Mouse (Mus musculus): ENCODE data around the gene Atad2b. TPM values are rescaled to one million over a fixed set of nuclear protein-coding genes. Genes with fewer than 3 reads are reported as not detected.
"Not testable (repeated sequence)": the region's sequence is repeated elsewhere in the genome, so short reads cannot be mapped to it uniquely, and the experiment has no call there.

Atad2b gene
- polyA plus RNA-seq, 1 experiment from 2014 or later: 20.4 TPM

- 66% methylated on average over 7 of the region's 7 CpGs for WGBS
- peak overlapping the region; percentile 76 for H3K9ac ChIP-seq (ENCODE audit: low read length)
- H3K36me3 ChIP-seq (ENCODE audit: control insufficient read depth, insufficient read depth, low read length): no peaks in the 10 kb centered on the region
- no peaks in the 10 kb centered on the region for H3K27me3 ChIP-seq (ENCODE audit: control insufficient read depth, insufficient read depth, low read length)
- DNase-seq (ENCODE audit: low spot score, missing footprints) (no peak), ATAC-seq (ENCODE audit: low FRiP score) (no peak)
- H3K4me2 ChIP-seq: peak overlapping the region; percentile 89
- peak overlapping the region; percentile 57 for H3K4me3 ChIP-seq (ENCODE audit: low read depth, low read length)
- H3K27ac ChIP-seq (ENCODE audit: low read depth, low read length): no peak overlapping the region
- H3K4me1 ChIP-seq (ENCODE audit: control insufficient read depth, insufficient read depth, low read length): no peaks in the 10 kb centered on the region
- no peaks in the 10 kb centered on the region for H3K9me3 ChIP-seq (ENCODE audit: control insufficient read depth, low read length)
Observed at GRCm38 (mm10) chr12:4906476-4906875, 10.7 kb upstream of the Atad2b start.

- H3K9ac ChIP-seq (ENCODE audit: low read length): peak within 1 kb of the TSS; percentile 76
- ATAC-seq (ENCODE audit: low FRiP score) (peak; percentile 95), DNase-seq (ENCODE audit: low spot score, missing footprints) (peak; percentile 99)
- no peaks in the 10 kb centered on the region for H3K4me1 ChIP-seq (ENCODE audit: control insufficient read depth, insufficient read depth, low read length)
- peak within 1 kb of the TSS; percentile 57 for H3K4me3 ChIP-seq (ENCODE audit: low read depth, low read length)
- H3K9me3 ChIP-seq (ENCODE audit: control insufficient read depth, low read length): no peaks in the 10 kb centered on the region
- no peaks in the 10 kb centered on the region for H3K36me3 ChIP-seq (ENCODE audit: control insufficient read depth, insufficient read depth, low read length)
- under 1% methylated on average over 113 of the region's 125 CpGs for WGBS
- H3K27ac ChIP-seq (ENCODE audit: low read depth, low read length): no peak within 1 kb of the TSS; the same call in 1 of the 2 replicates
- no peaks in the 10 kb centered on the region for H3K27me3 ChIP-seq (ENCODE audit: control insufficient read depth, insufficient read depth, low read length)
- H3K4me2 ChIP-seq: peak within 1 kb of the TSS; percentile 89
Observed at GRCm38 (mm10) chr12:4906951-4907906, 9.9 kb upstream of the Atad2b start, which contains the start of gene Ubxn2a. Ubxn2a (minus strand) TSS chr12:4907705.

- H3K9ac ChIP-seq (ENCODE audit: low read length): no peak overlapping the region
- no peak overlapping the region for H3K4me2 ChIP-seq
- no peaks in the 10 kb centered on the region for H3K36me3 ChIP-seq (ENCODE audit: control insufficient read depth, insufficient read depth, low read length)
- no peak overlapping the region for H3K27ac ChIP-seq (ENCODE audit: low read depth, low read length)
- ATAC-seq (ENCODE audit: low FRiP score) (no peak), DNase-seq (ENCODE audit: low spot score, missing footprints) (no peak)
- H3K4me1 ChIP-seq (ENCODE audit: control insufficient read depth, insufficient read depth, low read length): no peaks in the 10 kb centered on the region
- 95% methylated on average over 7 of the region's 7 CpGs for WGBS
- H3K9me3 ChIP-seq (ENCODE audit: control insufficient read depth, low read length): no peaks in the 10 kb centered on the region
- H3K4me3 ChIP-seq (ENCODE audit: low read depth, low read length): no peak overlapping the region
- H3K27me3 ChIP-seq (ENCODE audit: control insufficient read depth, insufficient read depth, low read length): no peaks in the 10 kb centered on the region
Observed at GRCm38 (mm10) chr12:4908391-4908790, 8.8 kb upstream of the Atad2b start.

GRCm38 (mm10) chr12:4910496-4910895 is 6.7 kb upstream of the Atad2b start:
- H3K36me3 ChIP-seq (ENCODE audit: control insufficient read depth, insufficient read depth, low read length); ATAC-seq (ENCODE audit: low FRiP score); H3K27me3 ChIP-seq (ENCODE audit: control insufficient read depth, insufficient read depth, low read length); H3K4me1 ChIP-seq (ENCODE audit: control insufficient read depth, insufficient read depth, low read length); H3K4me3 ChIP-seq (ENCODE audit: low read depth, low read length); H3K9ac ChIP-seq (ENCODE audit: low read length); DNase-seq (ENCODE audit: low spot score, missing footprints); H3K4me2 ChIP-seq; H3K9me3 ChIP-seq (ENCODE audit: control insufficient read depth, low read length); H3K27ac ChIP-seq (ENCODE audit: low read depth, low read length): not testable (repeated sequence)
- WGBS: 80% methylated on average over 1 of the region's 1 CpGs

GRCm38 (mm10) chr12:4911716-4912115 is 5.4 kb upstream of the Atad2b start:
- 86% methylated on average over 4 of the region's 4 CpGs for WGBS

GRCm38 (mm10) chr12:4914441-4914840 is 2.7 kb upstream of the Atad2b start:
- WGBS: 30% methylated on average over 3 of the region's 3 CpGs
- ATAC-seq (ENCODE audit: low FRiP score): no peak
- Histone ChIP-seq H3K27ac (ENCODE audit: low read depth, low read length) (no peak overlapping the region), H3K36me3 (ENCODE audit: control insufficient read depth, insufficient read depth, low read length) (no peaks in the 10 kb centered on the region), H3K9ac (ENCODE audit: low read length) (no peak overlapping the region), H3K4me3 (ENCODE audit: low read depth, low read length) (no peak overlapping the region), H3K9me3 (ENCODE audit: control insufficient read depth, low read length) (no peaks in the 10 kb centered on the region), H3K27me3 (ENCODE audit: control insufficient read depth, insufficient read depth, low read length) (no peaks in the 10 kb centered on the region), H3K4me1 (ENCODE audit: control insufficient read depth, insufficient read depth, low read length) (peaks cover 4% of the 10 kb centered on the region; the same call in 1 of the 2 replicates), H3K4me2 (no peak overlapping the region)
- DNase-seq (ENCODE audit: low spot score, missing footprints): no peak

More at GRCm38 (mm10) chr12:4911716-4912115, 5.4 kb upstream of the Atad2b start:
- Histone ChIP-seq H3K4me2 (no peak overlapping the region), H3K9me3 (ENCODE audit: control insufficient read depth, low read length) (no peaks in the 10 kb centered on the region), H3K9ac (ENCODE audit: low read length) (no peak overlapping the region), H3K4me1 (ENCODE audit: control insufficient read depth, insufficient read depth, low read length) (no peaks in the 10 kb centered on the region), H3K27ac (ENCODE audit: low read depth, low read length) (no peak overlapping the region), H3K27me3 (ENCODE audit: control insufficient read depth, insufficient read depth, low read length) (no peaks in the 10 kb centered on the region), H3K4me3 (ENCODE audit: low read depth, low read length) (no peak overlapping the region), H3K36me3 (ENCODE audit: control insufficient read depth, insufficient read depth, low read length) (no peaks in the 10 kb centered on the region)
- no peak for DNase-seq (ENCODE audit: low spot score, missing footprints)
- no peak for ATAC-seq (ENCODE audit: low FRiP score)

- Histone ChIP-seq H3K9me3 (ENCODE audit: control insufficient read depth, low read length) (no peaks in the 10 kb centered on the region), H3K4me3 (ENCODE audit: low read depth, low read length) (no peak overlapping the region), H3K9ac (ENCODE audit: low read length) (no peak overlapping the region), H3K27me3 (ENCODE audit: control insufficient read depth, insufficient read depth, low read length) (no peaks in the 10 kb centered on the region), H3K27ac (ENCODE audit: low read depth, low read length) (no peak overlapping the region), H3K4me2 (no peak overlapping the region), H3K36me3 (ENCODE audit: control insufficient read depth, insufficient read depth, low read length) (no peaks in the 10 kb centered on the region), H3K4me1 (ENCODE audit: control insufficient read depth, insufficient read depth, low read length) (peaks cover 7% of the 10 kb centered on the region)
- no peak for DNase-seq (ENCODE audit: low spot score, missing footprints)
- no peak for ATAC-seq (ENCODE audit: low FRiP score)
- WGBS: 80% methylated on average over 3 of the region's 3 CpGs
Observed at GRCm38 (mm10) chr12:4914944-4915343, 2.2 kb upstream of the Atad2b start.

- ATAC-seq (ENCODE audit: low FRiP score): peak; percentile 68
- Histone ChIP-seq H3K4me1 (ENCODE audit: control insufficient read depth, insufficient read depth, low read length) (peaks cover 7% of the 10 kb centered on the region), H3K27me3 (ENCODE audit: control insufficient read depth, insufficient read depth, low read length) (no peaks in the 10 kb centered on the region), H3K27ac (ENCODE audit: low read depth, low read length) (peak overlapping the region; percentile 93), H3K36me3 (ENCODE audit: control insufficient read depth, insufficient read depth, low read length) (no peaks in the 10 kb centered on the region), H3K9ac (ENCODE audit: low read length) (peak overlapping the region; percentile 100), H3K9me3 (ENCODE audit: control insufficient read depth, low read length) (no peaks in the 10 kb centered on the region), H3K4me3 (ENCODE audit: low read depth, low read length) (peak overlapping the region; percentile 96), H3K4me2 (peak overlapping the region; percentile 71)
- peak; percentile 98 for DNase-seq (ENCODE audit: low spot score, missing footprints)
- WGBS: under 1% methylated on average over 45 of the region's 48 CpGs
Observed at GRCm38 (mm10) chr12:4917805-4918591, 845 bp downstream of the Atad2b start.
